Mouse (Mus musculus) frontal cortex, adult 2 months (tissue): ENCODE data around the gene Nfe2. TPM values are rescaled to one million over a fixed set of nuclear protein-coding genes. Genes with fewer than 3 reads are reported as not detected.
"Not testable (repeated sequence)": the region's sequence is repeated elsewhere in the genome, so short reads cannot be mapped to it uniquely, and the experiment has no call there.

Experiments
- DNase-seq, 2 experiments: peaks; one replicate each; pipeline ENCODE4 v3.0.0; 2022; ENCODE audit warnings: low spot score in 1 of 2; ENCODE audit errors: extremely low spot score in 1 of 2
- polyA plus RNA-seq: library from polyadenylated mRNA; depleted of rRNA; stranded (reverse); fragments of >200 nt; gene quantifications from 2 replicates; pipeline ENCODE4 v1.2.3, GENCODE M21; 2012

The Nfe2 gene
- polyA plus RNA-seq, 1 experiment, result not detected

- no peak for DNase-seq
Observed at GRCm38 (mm10) chr15:103252660-103253059, 5.5 kb downstream of the Nfe2 start.

- DNase-seq, result no peak
Observed at GRCm38 (mm10) chr15:103251595-103251994, 6.6 kb downstream of the Nfe2 start.

GRCm38 (mm10) chr15:103250195-103250740 lies 7.9 kb downstream of the Nfe2 start:
- peak in 1 of 2 experiments; percentile 54 for DNase-seq

DNA sequence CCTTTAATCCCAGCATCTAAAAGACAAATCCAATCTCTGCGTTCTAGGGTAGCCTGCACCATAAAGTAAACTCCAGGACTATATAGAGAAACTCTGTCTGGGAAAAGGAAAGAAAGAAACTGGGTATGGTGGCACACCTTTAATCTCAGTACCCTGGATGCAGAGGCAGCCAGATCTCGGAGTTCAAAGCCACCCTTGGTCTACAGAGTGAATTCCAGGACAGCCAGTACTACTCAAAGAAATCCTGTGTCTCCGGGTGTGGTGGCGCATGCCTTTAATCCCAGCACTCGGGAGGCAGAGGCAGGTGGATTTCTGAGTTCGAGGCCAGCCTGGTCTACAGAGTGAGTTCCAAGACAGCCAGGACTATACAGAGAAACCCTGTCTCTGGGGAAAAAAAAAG lies 8.7 kb downstream of the Nfe2 start:
- DNase-seq, result not testable (repeated sequence)

DNA sequence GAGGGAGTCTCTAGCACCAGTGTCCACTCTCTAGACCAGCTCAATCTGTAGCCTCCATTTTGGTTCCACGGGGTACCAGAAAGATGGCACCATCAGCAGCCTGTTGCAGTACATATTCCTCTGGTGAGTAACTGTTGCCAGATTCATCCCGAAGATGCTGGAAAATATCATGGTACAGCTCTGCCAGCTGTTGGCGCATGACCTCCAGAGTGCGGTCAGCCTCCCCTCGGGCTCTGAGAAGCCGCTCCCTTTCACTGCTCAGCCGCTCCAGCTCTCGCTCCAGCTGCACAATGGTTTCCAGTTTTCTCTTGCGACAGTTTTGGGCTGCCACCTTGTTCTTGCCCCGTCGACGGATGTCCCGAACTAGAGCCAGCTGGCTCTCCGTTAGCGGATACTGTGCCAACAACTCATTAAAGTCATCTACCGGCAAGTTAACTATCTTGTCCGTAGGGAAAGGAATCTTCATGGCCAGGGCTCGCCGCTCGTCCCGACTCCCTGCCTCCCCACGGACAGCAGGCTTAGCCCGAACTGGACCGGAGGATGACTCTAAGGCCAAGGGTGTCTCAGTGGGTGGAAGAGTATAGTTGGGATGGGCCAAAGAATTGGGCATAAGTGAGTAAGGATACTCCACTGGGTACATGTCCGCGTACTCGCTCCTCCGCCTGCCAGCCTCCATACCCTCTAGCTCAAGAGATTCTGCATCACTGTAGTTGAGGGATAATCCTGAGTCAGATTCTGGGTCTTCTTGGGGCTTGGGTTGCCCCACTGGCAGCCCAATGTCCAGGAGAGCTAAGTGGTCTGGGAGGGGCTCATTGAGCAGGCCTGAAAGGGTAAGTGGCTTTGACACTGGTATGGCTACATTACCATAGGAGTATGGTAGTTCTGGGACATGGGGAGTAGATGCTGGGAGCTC lies 9.5 kb downstream of the Nfe2 start:
- DNase-seq, result no peak

DNA sequence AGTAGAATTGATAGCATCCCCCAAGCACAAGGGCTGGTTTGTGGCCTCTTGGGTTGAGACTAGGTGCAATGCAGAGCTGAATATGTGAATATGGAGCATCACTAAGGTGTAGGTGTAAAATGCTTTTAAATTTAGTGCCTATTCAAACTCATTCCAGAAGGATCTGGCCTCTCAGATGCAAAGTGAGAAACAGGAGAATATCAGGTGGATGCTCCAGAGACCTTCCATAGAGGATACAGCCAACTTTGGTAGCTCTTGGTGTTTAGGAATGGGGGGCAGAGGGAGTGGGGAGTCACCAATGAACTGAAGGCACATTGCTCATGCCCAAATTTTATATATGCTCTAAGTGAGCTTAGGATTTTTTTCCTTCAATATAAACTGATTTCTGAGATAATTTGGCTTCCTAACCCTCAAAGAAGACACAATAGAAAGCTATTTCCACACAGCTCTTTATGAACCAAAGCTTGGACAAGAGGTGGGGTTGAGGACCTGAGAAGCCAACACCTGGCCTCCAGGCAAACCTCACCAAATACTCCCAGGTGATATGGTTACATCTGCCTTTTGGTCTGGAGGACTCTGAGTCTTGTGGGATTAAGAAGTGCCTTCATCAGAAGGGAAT lies 10.3 kb downstream of the Nfe2 start:
- DNase-seq, result no peak

DNA sequence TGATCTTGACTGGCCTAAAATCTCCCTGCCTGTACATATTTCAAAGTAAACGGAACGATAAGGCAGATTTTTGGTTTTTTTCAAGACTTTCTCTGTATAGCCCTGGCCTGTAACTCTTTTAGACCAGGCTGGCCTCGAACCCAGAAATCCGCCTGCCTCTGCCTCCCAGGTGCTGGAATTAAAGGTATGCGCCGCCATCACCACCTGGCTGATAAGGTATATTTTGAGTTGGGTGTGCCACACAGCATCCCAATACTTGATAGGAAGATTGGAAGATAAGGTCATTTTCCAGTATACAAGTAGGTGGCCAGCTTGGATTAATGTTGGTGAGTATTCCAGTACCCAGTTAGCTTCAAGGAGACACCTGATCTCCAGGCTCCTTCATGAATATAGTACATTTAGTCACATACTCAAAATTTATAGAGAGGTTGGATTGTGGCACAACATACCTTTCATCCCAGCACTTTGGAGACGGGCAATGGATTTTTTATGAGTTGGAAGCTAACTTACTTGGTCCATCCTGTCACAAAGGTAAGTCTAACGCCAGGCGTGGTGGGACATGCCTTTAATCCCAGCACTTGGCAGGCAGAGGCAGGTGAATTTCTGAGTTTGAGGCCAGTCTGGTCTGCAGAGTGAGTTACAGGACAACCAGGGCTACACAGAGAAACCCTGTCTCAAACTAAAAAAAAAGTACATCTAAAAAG lies 11.0 kb downstream of the Nfe2 start:
- DNase-seq, result no peak

DNA sequence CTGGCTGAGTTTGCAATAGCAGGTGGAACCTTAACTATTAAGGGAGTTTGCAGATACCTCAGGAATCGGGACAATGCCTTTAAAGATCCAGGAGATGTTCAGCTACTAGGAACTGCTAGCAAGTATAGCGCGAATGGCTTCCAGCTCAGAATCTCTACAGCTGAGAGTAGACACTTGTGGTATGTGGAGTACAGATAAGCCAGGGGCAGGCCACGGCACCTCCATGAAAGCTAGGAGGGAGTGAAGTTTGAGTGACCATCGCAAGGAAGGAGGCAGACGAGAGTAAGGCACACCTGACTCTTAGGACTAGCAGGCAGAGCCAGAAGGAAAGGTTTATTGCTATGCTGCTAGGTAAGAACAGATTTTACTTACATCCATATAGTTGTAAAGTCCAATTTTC lies 12.6 kb downstream of the Nfe2 start:
- no peak for DNase-seq

DNA sequence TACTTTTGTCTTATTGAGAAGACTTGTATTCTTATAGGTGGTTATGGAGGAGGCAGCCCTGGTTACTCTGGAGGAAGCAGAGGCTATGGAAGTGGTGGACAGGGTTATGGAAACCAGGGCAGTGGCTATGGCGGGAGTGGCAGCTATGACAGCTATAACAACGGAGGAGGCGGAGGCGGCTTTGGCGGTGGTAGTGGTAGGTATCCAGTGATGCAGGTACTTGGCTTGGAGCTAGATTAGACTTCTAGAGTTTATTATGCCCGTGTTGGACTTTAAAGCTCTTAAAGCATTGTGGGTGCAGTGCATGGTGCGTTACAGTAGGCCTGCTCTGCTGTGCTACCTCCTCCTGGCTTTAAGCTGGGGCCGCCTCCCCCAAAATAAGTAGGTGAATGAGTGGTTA lies 15.3 kb downstream of the Nfe2 start:
- no peak for DNase-seq

DNA sequence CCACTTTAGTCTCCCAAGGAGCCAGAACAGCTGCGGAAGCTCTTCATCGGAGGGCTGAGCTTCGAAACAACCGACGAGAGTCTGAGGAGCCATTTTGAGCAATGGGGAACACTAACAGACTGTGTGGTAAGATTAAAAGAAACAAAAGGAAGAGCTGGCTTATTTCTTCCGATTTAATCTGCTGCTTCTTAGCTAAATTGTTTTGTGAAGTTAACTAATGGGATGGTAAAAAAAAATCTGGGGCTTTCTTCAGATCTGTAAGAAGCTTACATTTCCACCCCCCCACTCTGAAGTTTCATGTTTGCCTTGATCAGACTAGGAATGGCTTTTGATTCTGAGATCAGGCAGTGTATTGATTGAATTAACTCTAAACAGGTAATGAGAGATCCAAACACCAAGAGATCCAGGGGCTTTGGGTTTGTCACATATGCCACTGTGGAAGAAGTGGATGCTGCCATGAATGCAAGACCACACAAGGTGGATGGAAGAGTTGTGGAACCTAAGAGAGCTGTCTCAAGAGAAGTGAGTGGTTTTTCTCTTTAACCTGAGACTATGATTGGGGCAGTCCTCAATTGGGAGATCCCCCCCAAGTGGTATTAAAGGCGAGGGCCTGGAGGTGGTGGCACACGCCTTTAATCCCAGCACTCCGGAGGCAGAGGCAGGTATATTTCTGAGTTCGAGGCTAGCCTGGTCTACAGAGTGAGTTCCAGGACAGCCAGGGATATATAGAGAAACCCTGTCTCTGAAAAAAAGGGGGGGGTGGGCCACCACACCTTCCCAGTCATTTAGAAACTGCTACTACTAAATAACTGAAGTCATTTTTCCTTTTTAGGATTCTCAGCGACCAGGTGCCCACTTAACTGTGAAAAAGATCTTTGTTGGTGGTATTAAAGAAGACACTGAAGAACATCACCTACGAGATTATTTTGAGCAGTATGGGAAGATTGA lies 16.9 kb downstream of the Nfe2 start:
- DNase-seq, result not testable (repeated sequence)

- peak; percentile 97 to 98 for DNase-seq
Observed at GRCm38 (mm10) chr15:103240160-103241028, 17.8 kb downstream of the Nfe2 start, which contains the start of gene Hnrnpa1. Gene Hnrnpa1 (plus strand): TSS chr15:103240432.

DNA sequence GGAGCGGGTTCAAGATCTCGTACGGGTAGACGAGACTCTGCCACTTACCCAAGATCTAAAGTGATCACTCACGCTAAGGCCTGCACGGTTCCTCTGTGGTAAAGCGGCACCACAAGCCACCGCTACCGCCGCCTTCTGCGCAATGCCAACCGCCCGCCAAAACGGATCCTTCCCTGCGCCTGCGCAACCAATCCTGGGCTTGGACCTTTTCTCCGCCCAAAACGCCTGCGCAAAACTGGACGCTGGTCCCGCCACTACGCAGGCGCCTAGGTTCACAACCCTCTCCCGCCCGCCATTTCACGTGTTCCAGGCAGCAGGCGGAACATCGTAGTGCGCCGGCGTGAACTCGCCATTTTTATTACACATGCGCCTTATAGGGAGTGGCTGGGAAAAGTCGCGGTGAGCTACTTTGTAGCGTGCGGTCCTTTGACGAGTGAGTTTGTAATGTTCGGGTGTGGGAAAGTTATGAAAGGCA lies 18.5 kb downstream of the Nfe2 start, which contains the start of gene Cbx5:
TSS of gene Cbx5 (minus strand) at position 132 of the 475 bp plus-strand sequence.
- peak; percentile 97 to 99 for DNase-seq

DNA sequence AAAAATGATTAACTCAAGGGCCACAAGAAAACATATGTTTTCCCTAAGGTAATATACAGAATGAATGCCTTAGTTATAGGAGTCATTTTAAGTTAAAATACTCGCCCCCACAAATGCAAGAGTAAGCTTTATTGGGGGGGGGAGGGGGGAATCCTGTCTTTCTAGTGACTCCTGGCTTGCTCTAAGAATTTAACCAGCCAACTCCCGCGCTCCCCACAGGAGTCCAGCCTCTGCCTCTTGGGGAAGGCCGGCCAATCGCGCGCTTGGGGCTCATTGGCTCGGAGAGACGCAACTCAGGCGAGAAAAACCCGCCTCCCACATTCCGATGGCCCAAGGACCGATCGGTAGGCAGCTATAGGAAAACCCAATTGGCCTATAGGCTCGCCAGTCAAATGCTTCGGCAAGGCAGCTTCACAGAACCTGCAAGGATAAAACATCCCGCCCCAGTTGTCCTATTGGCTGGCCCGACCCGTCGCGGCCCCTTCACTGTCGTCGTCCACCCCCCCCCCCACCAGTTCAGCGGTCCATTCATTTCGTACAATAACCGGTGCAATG lies 19.0 kb downstream of the Nfe2 start:
- peak; percentile 96 for DNase-seq

- DNase-seq, result no peak
Observed at GRCm38 (mm10) chr15:103237295-103237694, 20.9 kb downstream of the Nfe2 start.

- DNase-seq, result peak in 1 of 2 experiments; percentile 55
Observed at GRCm38 (mm10) chr15:103233119-103233518, 25.1 kb downstream of the Nfe2 start.

GRCm38 (mm10) chr15:103228904-103229303 lies 29.3 kb downstream of the Nfe2 start:
- no peak for DNase-seq

- DNase-seq, result no peak
Observed at GRCm38 (mm10) chr15:103227572-103227971, 30.6 kb downstream of the Nfe2 start.

- no peak for DNase-seq
Observed at GRCm38 (mm10) chr15:103227022-103227421, 31.2 kb downstream of the Nfe2 start.
